Mouse (Mus musculus): ENCODE measurements around the gene Enah.

GRCm38 (mm10) chr1:181854829-181855228, 165.0 kb downstream of the Enah start:
- TF ChIP-seq CTCF (conservative IDR thresholded peaks at IDR 0.05; ENCODE audit: insufficient read depth, insufficient read length, low read depth, low read length) (no peak), POLR2A (IDR thresholded peaks at IDR 0.05; ENCODE audit: low read depth, low read length) (no peak)
